Mouse (Mus musculus) lung, embryonic 14.5 days (tissue): Measurements from ENCODE around the gene Psmc6. TPM values are rescaled to one million over a fixed set of nuclear protein-coding genes. Genes with fewer than 3 reads are reported as not detected.
A peak's percentile ranks its signal among the peaks of the same experiment; 100 is the strongest.

Source experiments
- ATAC-seq: fragments of 200-750 bp; cut with Nextera tagmentation; 2 replicates; pipeline ENCODE4 v1.8.0; 2017; ENCODE audit warnings: mild to moderate bottlenecking, moderate TSS enrichment, moderate library complexity; ENCODE audit not compliant: insufficient read depth
- DNase-seq: peaks from one replicate; pipeline ENCODE4 v3.0.0-alpha.2; 2015
- H3K27ac ChIP-seq: fragments of 300-500 bp; sonication (generic); 2 replicates; pipeline ENCODE4 v1.5.1; 2014; ENCODE audit warnings: low read depth, mild to moderate bottlenecking, moderate library complexity
- H3K27me3 ChIP-seq: fragments of 300-500 bp; sonication (generic); 2 replicates; pipeline ENCODE4 v1.6.1; 2014; ENCODE audit warnings: low read length, control low read depth; ENCODE audit not compliant: insufficient read depth
- H3K36me3 ChIP-seq: fragments of 300-500 bp; sonication (generic); 2 replicates; pipeline ENCODE4 v1.6.1; 2014; ENCODE audit warnings: control low read depth; ENCODE audit not compliant: insufficient read depth
- H3K4me1 ChIP-seq: fragments of 300-500 bp; sonication (generic); 2 replicates; pipeline ENCODE4 v1.6.1; 2014; ENCODE audit warnings: antibody characterized with exemption, control low read depth; ENCODE audit not compliant: insufficient read depth
- H3K4me2 ChIP-seq: fragments of 300-500 bp; sonication (generic); 2 replicates; pipeline ENCODE4 v1.6.1; 2014; ENCODE audit warnings: mild to moderate bottlenecking
- H3K4me3 ChIP-seq: fragments of 300-500 bp; sonication (generic); 2 replicates; pipeline ENCODE4 v1.5.1; 2014; ENCODE audit warnings: low read depth, low read length
- H3K9ac ChIP-seq: fragments of 300-500 bp; sonication (generic); 2 replicates; pipeline ENCODE4 v1.6.1; 2014
- H3K9me3 ChIP-seq: fragments of 300-500 bp; sonication (generic); 2 replicates; pipeline ENCODE4 v1.6.1; 2016; ENCODE audit warnings: low read depth, low read length, control low read depth
- CTCF ChIP-seq: IDR thresholded peaks from 2 replicates; pipeline ENCODE4 v1.5.1; 2016; ENCODE audit warnings: antibody characterized with exemption, low read depth
- WGBS: fragments of 180-500 bp; shearing (Covaris S2); extraction: QIAGEN DNeasy Blood & Tissue Kit; methylation state at CpG from one replicate; pipeline ENCODE4 v1.1.7; 2014; 5-methylcytosine and 5-hydroxymethylcytosine counted together
- polyA plus RNA-seq: library from polyadenylated mRNA; unstranded; fragments of >200 nt; fragmentation: Nextera tagmentation; extraction: Ambion mirVana; gene quantifications from 2 replicates; pipeline ENCODE4 v1.2.1, GENCODE M21; 2014

Psmc6 gene
- polyA plus RNA-seq, 1 experiment from 2014 or later = 186 TPM

DNA sequence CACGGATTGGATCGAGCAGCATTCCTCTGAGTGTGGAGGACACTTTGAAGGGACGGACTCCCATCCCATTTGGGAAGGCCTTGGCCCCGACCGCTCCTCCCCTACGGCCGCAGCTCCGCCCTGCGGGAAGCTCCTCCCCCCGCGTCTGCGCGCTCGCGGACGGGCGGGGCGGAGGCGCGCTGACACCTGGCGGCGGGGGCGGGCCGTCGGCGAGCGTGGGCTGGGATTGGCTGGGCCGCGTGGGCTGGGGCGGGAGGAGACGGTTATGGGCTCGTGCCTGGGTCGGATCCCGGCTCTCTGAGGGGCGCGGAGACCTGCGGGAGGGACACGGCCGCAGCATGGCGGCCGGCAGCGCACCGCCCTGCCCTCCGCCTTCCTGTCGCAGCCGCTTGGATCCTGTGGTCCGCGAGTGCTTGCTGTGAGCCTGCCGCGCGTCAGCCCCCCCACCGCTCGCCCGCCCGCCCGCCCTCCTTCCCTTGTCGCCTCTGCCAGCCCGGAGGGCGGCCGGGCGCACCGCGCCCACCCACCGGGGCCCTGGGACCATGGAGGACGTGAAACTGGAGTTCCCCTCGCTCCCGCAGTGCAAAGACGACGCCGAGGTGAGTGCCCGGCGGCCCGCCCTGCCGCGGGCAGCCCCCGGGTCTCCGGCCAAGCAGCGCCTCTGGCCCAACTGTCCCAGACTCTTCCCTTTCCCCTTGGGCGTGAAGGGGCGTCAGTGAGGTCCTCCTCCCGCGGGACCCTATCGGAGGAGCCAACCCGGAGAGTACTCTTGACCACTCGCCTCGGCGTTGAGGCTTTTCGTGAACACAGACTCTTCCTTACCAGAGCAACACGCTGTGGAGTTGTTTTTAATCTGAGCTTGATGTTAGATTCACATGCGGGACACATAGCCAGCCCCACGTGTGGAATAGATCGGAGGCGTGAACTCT is 21.6 kb downstream of the Psmc6 start, which contains the start of gene Styx:
TSS of gene Styx (plus strand) at position 163 of the 929 bp plus-strand sequence.
- Histone ChIP-seq H3K4me2 (peak within 1 kb of the TSS; percentile 70), H3K36me3 (peaks cover 26% of the 10 kb centered on the region), H3K9me3 (no peaks in the 10 kb centered on the region), H3K4me1 (no peaks in the 10 kb centered on the region), H3K9ac (peak within 1 kb of the TSS; percentile 82), H3K27me3 (no peaks in the 10 kb centered on the region), H3K27ac (peak within 1 kb of the TSS; percentile 79), H3K4me3 (peak within 1 kb of the TSS; percentile 71)
- ATAC-seq = peak; percentile 99
- under 1% methylated on average over 71 of the region's 93 CpGs for WGBS
- DNase-seq = peak; percentile 97
- no peak for TF ChIP-seq CTCF

DNA sequence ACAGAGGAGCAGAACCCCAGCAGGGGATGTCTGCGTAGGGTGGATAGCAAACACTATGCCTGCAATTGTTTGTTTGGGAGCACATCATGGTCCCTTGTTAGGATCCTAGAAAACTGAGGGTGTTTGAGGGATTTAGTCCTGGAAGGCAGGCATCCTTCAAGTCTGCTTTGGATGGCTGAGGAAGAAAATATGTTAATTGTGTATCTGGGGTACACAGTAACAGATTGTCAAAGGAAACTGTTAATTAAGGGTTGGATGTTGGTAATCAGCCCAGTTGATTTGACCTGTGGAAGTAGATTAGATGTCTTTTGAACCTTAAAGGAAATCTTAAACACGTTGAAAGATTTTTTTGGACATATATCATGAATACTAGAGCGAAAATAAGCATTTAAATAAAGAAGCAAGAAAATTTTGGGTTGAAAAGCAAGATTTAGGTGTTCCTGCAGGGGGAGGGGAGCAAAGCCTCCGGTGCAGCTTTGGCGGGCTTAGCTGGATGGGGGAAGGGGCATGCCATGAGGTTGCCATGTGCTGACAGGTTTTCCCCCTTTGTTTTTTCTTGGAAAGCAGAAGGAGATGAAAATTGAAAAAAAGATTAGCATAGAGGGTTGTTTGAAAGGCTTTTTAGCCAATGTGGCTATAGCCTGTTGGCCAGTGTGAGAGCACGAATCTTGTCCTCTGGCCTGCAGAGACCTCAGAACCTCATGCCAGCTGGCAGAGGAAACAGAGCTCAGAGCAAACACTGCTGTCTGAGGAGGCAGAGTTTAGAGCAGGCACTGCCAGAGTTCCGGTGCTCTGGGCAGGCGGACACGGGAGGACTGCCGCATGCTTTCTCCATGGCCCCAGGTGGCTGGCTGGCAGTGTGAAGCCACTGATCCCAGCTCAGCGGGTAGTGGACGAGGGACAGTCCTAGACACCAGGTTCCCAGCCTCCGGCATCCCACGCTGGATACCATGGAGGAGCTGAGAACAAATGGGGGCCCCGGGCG is 34.9 kb downstream of the Psmc6 start:
- Histone ChIP-seq H3K27ac (no peak overlapping the region), H3K4me2 (no peak overlapping the region), H3K9ac (no peak overlapping the region), H3K9me3 (no peaks in the 10 kb centered on the region), H3K4me3 (no peak overlapping the region), H3K27me3 (no peaks in the 10 kb centered on the region), H3K36me3 (peaks cover 8% of the 10 kb centered on the region), H3K4me1 (no peaks in the 10 kb centered on the region)
- no peak for TF ChIP-seq CTCF
- DNase-seq = no peak
- 80% methylated on average over 16 of the region's 16 CpGs for WGBS
- no peak for ATAC-seq

GRCm38 (mm10) chr14:45365196-45365587 is 35.6 kb downstream of the Psmc6 start:
- Histone ChIP-seq H3K27ac (no peak overlapping the region), H3K9me3 (no peaks in the 10 kb centered on the region), H3K4me1 (no peaks in the 10 kb centered on the region), H3K27me3 (no peaks in the 10 kb centered on the region), H3K9ac (no peak overlapping the region), H3K4me2 (no peak overlapping the region), H3K36me3 (peaks cover 14% of the 10 kb centered on the region), H3K4me3 (no peak overlapping the region)
- TF ChIP-seq CTCF = no peak
- no peak for ATAC-seq
- WGBS = 85% methylated on average over 6 of the region's 6 CpGs
- DNase-seq = no peak

- H3K4me1 ChIP-seq = no peaks in the 10 kb centered on the region
- H3K36me3 ChIP-seq = peaks cover 40% of the 10 kb centered on the region
- no peak overlapping the region for H3K27ac ChIP-seq
- no peaks in the 10 kb centered on the region for H3K9me3 ChIP-seq
- DNase-seq = no peak
- WGBS = 81% methylated on average over 3 of the region's 3 CpGs
- no peak for TF ChIP-seq CTCF
- H3K27me3 ChIP-seq = no peaks in the 10 kb centered on the region
- no peak for ATAC-seq
- H3K4me2 ChIP-seq = no peak overlapping the region
- H3K9ac ChIP-seq = no peak overlapping the region
- no peak overlapping the region for H3K4me3 ChIP-seq
Observed at GRCm38 (mm10) chr14:45378771-45379170, 49.2 kb downstream of the Psmc6 start.

GRCm38 (mm10) chr14:45380756-45381155 is 51.2 kb downstream of the Psmc6 start:
- no peak for ATAC-seq
- Histone ChIP-seq H3K27ac (no peak overlapping the region), H3K4me3 (no peak overlapping the region), H3K4me1 (no peaks in the 10 kb centered on the region), H3K4me2 (no peak overlapping the region), H3K36me3 (peaks cover 40% of the 10 kb centered on the region), H3K27me3 (no peaks in the 10 kb centered on the region), H3K9me3 (no peaks in the 10 kb centered on the region), H3K9ac (no peak overlapping the region)
- TF ChIP-seq CTCF = no peak
- 77% methylated on average over 6 of the region's 6 CpGs for WGBS
- DNase-seq = no peak

DNA sequence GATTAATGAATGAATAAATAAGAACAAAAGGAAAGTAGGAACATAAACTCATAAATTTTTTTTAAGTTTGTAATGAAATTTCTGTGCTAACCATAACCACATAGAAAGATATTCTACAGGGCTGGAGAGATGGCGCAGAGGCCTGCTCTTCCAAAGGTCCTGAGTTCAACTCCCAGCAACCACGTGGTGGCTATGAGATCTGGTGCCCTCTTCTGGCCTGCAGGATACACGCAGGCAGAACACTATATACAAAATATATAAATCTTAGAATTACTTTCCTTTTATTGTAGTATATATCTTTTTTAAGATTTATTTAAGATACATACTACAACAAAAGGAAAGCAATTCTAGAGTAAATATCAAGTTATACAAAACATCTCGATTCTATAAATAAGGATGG is 53.3 kb downstream of the Psmc6 start:
- DNase-seq (no peak), ATAC-seq (no peak)
- Histone ChIP-seq H3K4me1 (0 out of 2 replicates have a peak, but pooled peaks cover 2% of the 10 kb centered on the region), H3K4me2 (no peak overlapping the region), H3K36me3 (peaks cover 40% of the 10 kb centered on the region), H3K27me3 (no peaks in the 10 kb centered on the region), H3K9me3 (no peaks in the 10 kb centered on the region), H3K9ac (no peak overlapping the region), H3K4me3 (no peak overlapping the region), H3K27ac (no peak overlapping the region)
- 82% methylated on average over 4 of the region's 4 CpGs for WGBS
- TF ChIP-seq CTCF = peak; percentile 38; the same call in 1 of the 2 replicates
